Comparison of ENCODE assay signal across 33 mouse cellular contexts in the genomic region with DNA sequence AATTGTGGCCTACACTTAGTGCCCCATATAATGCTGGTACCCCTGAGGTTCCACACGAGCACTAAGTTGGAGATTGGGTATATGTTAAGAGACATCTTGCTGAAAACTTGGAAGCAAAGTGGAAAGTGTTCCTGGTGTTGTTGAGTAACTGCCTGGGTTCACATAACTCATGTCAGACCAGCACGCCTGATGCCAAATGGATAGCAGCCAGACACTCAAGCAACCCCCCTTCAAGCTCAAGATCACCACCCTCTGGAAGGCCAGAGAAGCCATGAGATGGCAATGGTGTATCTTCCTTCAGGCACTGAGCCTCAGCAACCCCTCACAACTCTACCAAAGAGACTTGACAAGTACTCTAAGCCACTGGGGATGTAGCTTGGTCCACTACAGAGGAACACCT. TPM values are rescaled to one million over a fixed set of nuclear protein-coding genes. Genes with fewer than 3 reads are reported as not detected.
A peak's percentile ranks its signal among the peaks of the same experiment; 100 is the strongest.
DNase-seq lines count a peak whose midpoint lies in the region; ATAC-seq and TF ChIP-seq lines count a peak whose summit lies in the region.
"Had no signal": no experiment of that assay in that cellular context is flagged by ENCODE, and none has a peak within 500 bp of the region (broad histone marks: within the 10 kb centered on the region; RNA-seq: fewer than 3 reads in every experiment).

No protein-coding gene starts in this region.

- WGBS in heart, adult 2 months, result 84% methylated on average over 2 of the region's 2 CpGs
- 85% methylated on average over 2 of the region's 2 CpGs for WGBS in forebrain, embryonic 11.5 days

- DNase-seq in heart, adult 11 months, result peak; percentile 76
- no peak for DNase-seq in heart, adult 2 months
- peak; percentile 88 for DNase-seq in NIH3T3 (ENCODE audit: low read depth)
- peak; percentile 77 for DNase-seq in adrenal gland, postnatal 10 days
- peak; percentile 3 for DNase-seq in lung, postnatal 36 days
- no peak for DNase-seq in forebrain, embryonic 11.5 days (ENCODE audit: low spot score)
- DNase-seq in gastrocnemius, adult 18-20 months (ENCODE audit: low spot score), result no peak
- no peak for DNase-seq in urinary bladder, postnatal 14 days (ENCODE audit: low spot score)
- DNase-seq: cerebellum, adult 8-10 months; gastrocnemius, postnatal 36 days; heart, postnatal 4 days; kidney, adult 18-20 months; liver, embryonic 13.5 days; right cerebral cortex, adult 18-20 months; thymus, adult 2 months had no signal

- no peak overlapping the region for H3K9ac ChIP-seq in heart, adult 2 months (ENCODE audit: low read depth, low read length)
- H3K9ac ChIP-seq in forebrain, embryonic 11.5 days (ENCODE audit: low read length), result no peak overlapping the region
- H3K9ac ChIP-seq: heart, embryonic 15.5 days; hindbrain, embryonic 14.5 days; liver, embryonic 13.5 days; neural tube, embryonic 13.5 days had no signal

- H3K79me2 ChIP-seq in heart, adult 2 months (replicated peaks; ENCODE audit: control insufficient read depth, insufficient read depth, low read length), result no peaks in the 10 kb centered on the region

- TF ChIP-seq EP300 in heart, adult 2 months (IDR thresholded peaks at IDR 0.05; ENCODE audit: insufficient read depth, low read depth, low read length), result no peak

- H3K27ac ChIP-seq in heart, adult 2 months, result no peak overlapping the region
- H3K27ac ChIP-seq in forebrain, embryonic 11.5 days (ENCODE audit: low read depth, low read length), result no peak overlapping the region
- H3K27ac ChIP-seq: embryonic facial prominence, embryonic 10.5 days; heart, embryonic 15.5 days; hindbrain, embryonic 14.5 days; kidney, postnatal 0 days; left cerebral cortex, adult 2 months; liver, embryonic 13.5 days; macrophage; midbrain, embryonic 10.5 days; neural tube, embryonic 13.5 days; stomach, postnatal 0 days had no signal

- intact Hi-C loops in heart, adult 2 months (cut with DNase I), result no loop called here

- H3K9me3 ChIP-seq in forebrain, embryonic 11.5 days (ENCODE audit: control insufficient read depth, low read length), result no peaks in the 10 kb centered on the region
- H3K9me3 ChIP-seq: embryonic facial prominence, embryonic 10.5 days; heart, embryonic 15.5 days; liver, embryonic 13.5 days; midbrain, embryonic 10.5 days; neural tube, embryonic 13.5 days had no signal

- peaks cover 1% of the 10 kb centered on the region; the same call in 1 of the 2 replicates for H3K4me1 ChIP-seq in heart, adult 2 months (ENCODE audit: control insufficient read depth, insufficient read depth, low read length)
- 0 out of 2 replicates have a peak, but pooled peaks cover 2% of the 10 kb centered on the region for H3K4me1 ChIP-seq in forebrain, embryonic 11.5 days (replicated peaks; ENCODE audit: control insufficient read depth, insufficient read depth, low read length)
- H3K4me1 ChIP-seq: heart, embryonic 15.5 days had no signal

- no peak for ATAC-seq in forebrain, embryonic 11.5 days (replicated peaks; ENCODE audit: low FRiP score)
- ATAC-seq: forebrain, embryonic 16.5 days; inflammation-experienced regulatory T-cells, adult 6 months; midbrain, embryonic 16.5 days; Patski had no signal

- no peaks in the 10 kb centered on the region for H3K36me3 ChIP-seq in heart, adult 2 months (ENCODE audit: control insufficient read depth, insufficient read depth, low read length)
- H3K36me3 ChIP-seq in forebrain, embryonic 11.5 days (ENCODE audit: control insufficient read depth, insufficient read depth, low read length), result no peaks in the 10 kb centered on the region
- H3K36me3 ChIP-seq: embryonic facial prominence, embryonic 10.5 days; heart, embryonic 15.5 days; liver, embryonic 13.5 days; midbrain, embryonic 10.5 days; neural tube, embryonic 13.5 days had no signal

- TF ChIP-seq POLR2A in heart, adult 2 months (IDR thresholded peaks at IDR 0.05; ENCODE audit: insufficient read depth, low read depth, low read length), result no peak

- no peak for TF ChIP-seq CTCF in heart, adult 2 months (IDR thresholded peaks at IDR 0.05)

- no peaks in the 10 kb centered on the region for H3K27me3 ChIP-seq in heart, adult 2 months (ENCODE audit: control insufficient read depth, insufficient read depth, low read length)
- no peaks in the 10 kb centered on the region for H3K27me3 ChIP-seq in forebrain, embryonic 11.5 days (ENCODE audit: control insufficient read depth, insufficient read depth, low read length)
- H3K27me3 ChIP-seq: heart, embryonic 15.5 days; liver, embryonic 13.5 days; neural tube, embryonic 13.5 days had no signal

- no peak overlapping the region for H3K4me2 ChIP-seq in forebrain, embryonic 11.5 days (ENCODE audit: low read depth, low read length, severe bottlenecking)
- H3K4me2 ChIP-seq: heart, embryonic 15.5 days; hindbrain, embryonic 14.5 days; liver, embryonic 13.5 days; neural tube, embryonic 13.5 days had no signal

- no peak overlapping the region for H3K4me3 ChIP-seq in heart, adult 2 months
- H3K4me3 ChIP-seq in forebrain, embryonic 11.5 days (ENCODE audit: low read depth, low read length), result no peak overlapping the region
- H3K4me3 ChIP-seq: embryonic facial prominence, embryonic 10.5 days; heart, embryonic 15.5 days; left cerebral cortex, adult 2 months; liver, embryonic 13.5 days; midbrain, embryonic 10.5 days; myocyte; neural tube, embryonic 13.5 days had no signal

RNA-seq across cellular contexts. Expression of gene Gm8251, which starts 15.2 kb away (rescaled TPM):
- not detected for total RNA-seq in heart, adult 2 months (2021)
- polyA plus RNA-seq in heart, adult 2 months (2012; rRNA removed), result not detected in 2 replicates
- total RNA-seq in adrenal gland, postnatal 10 days (2021), result under 1 TPM in 1 of 2 experiments, not detected in 1; 0.03 TPM
- polyA plus RNA-seq in forebrain, embryonic 11.5 days (2014; fragmentation: Nextera tagmentation; extraction: Ambion mirVana), result 0.28 TPM in 2 replicates
- not detected for total RNA-seq in gastrocnemius, adult 18-20 months (2021)
- total RNA-seq: gastrocnemius, postnatal 36 days; layer of hippocampus, postnatal 10 days; left cerebral cortex, adult 2 months; left cerebral cortex, postnatal 36 days had no signal
- polyA plus RNA-seq: heart, embryonic 15.5 days; kidney, postnatal 0 days; large intestine, adult 2 months; macrophage; midbrain, embryonic 16.5 days; myocyte; small intestine, adult 2 months had no signal

RNA-seq across cellular contexts. Expression of gene Mettl21c, which starts 26.7 kb away (rescaled TPM):
- not detected for total RNA-seq in heart, adult 2 months (2021)
- polyA plus RNA-seq in heart, adult 2 months (2012; rRNA removed), result not detected in 2 replicates
- 1 to 10 TPM; 1.5 to 1.6 TPM for total RNA-seq in adrenal gland, postnatal 10 days (2021)
- 0.85 and 0.86 TPM in 2 replicates for polyA plus RNA-seq in forebrain, embryonic 11.5 days (2014; fragmentation: Nextera tagmentation; extraction: Ambion mirVana)
- 10 to 100 TPM; 49.5 to 76.8 TPM for total RNA-seq in gastrocnemius, adult 18-20 months (2021)
- total RNA-seq: heart, postnatal 4 days; left cerebral cortex, adult 2 months; left cerebral cortex, postnatal 36 days had no signal
- polyA plus RNA-seq: large intestine, adult 2 months; macrophage; small intestine, adult 2 months had no signal

RNA-seq across cellular contexts. Expression of gene Tex30, which starts 55.7 kb away (rescaled TPM):
- 1 to 10 TPM; 7.6 TPM for total RNA-seq in heart, adult 2 months (2021)
- polyA plus RNA-seq in heart, adult 2 months (2012; rRNA removed), result 4.2 and 7.1 TPM in 2 replicates
- total RNA-seq in adrenal gland, postnatal 10 days (2021), result 10 to 100 TPM; 15.3 to 17.3 TPM
- polyA plus RNA-seq in forebrain, embryonic 11.5 days (2014; fragmentation: Nextera tagmentation; extraction: Ambion mirVana), result 116 and 123 TPM in 2 replicates
- total RNA-seq in gastrocnemius, adult 18-20 months (2021), result 1 to 10 TPM; 3.8 to 5.6 TPM

Comparison
In these comparisons a context has a peak if more than half of its experiments do, and no peak if none do; other contexts are left out.
1. DNase-seq: peak in heart, adult 11 months (single experiment), NIH3T3 (single experiment), adrenal gland, postnatal 10 days (single experiment) and lung, postnatal 36 days (single experiment); none in heart, adult 2 months (0 of 2), forebrain, embryonic 11.5 days (single experiment), gastrocnemius, adult 18-20 months (single experiment) and urinary bladder, postnatal 14 days (single experiment).
2. RNA of gene Mettl21c, which starts 26.7 kb away (total RNA-seq): 49.5 to 76.8 TPM in gastrocnemius, adult 18-20 months; 1.5 to 1.6 TPM in adrenal gland, postnatal 10 days and not detected in heart, adult 2 months; every median in the first group is over 10 times any median in the second.